Mouse (Mus musculus) forebrain, embryonic 14.5 days (tissue): ENCODE measurements around the gene Sass6. TPM values are rescaled to one million over a fixed set of nuclear protein-coding genes. Genes with fewer than 3 reads are reported as not detected.

ENCODE experiments used
- ATAC-seq: fragments of 200-750 bp; cut with Nextera tagmentation; 2 replicates; pipeline ENCODE4 v1.8.0; 2017; ENCODE audit warnings: mild to moderate bottlenecking, moderate library complexity
- DNase-seq: peaks from one replicate; pipeline ENCODE4 v3.0.0-alpha.2; 2015; ENCODE audit warnings: low spot score
- H3K27ac ChIP-seq: fragments of 300-500 bp; sonication (generic); 2 replicates; pipeline ENCODE4 v1.5.1; 2014; ENCODE audit warnings: low read depth, mild to moderate bottlenecking, control low read depth, low read length, moderate library complexity
- H3K27me3 ChIP-seq: fragments of 300-500 bp; sonication (generic); replicated peaks from 2 replicates; pipeline ENCODE4 v1.6.1; 2014; ENCODE audit warnings: low read length, control low read depth, mixed read lengths; ENCODE audit not compliant: control insufficient read depth, insufficient read depth
- H3K36me3 ChIP-seq: fragments of 300-500 bp; sonication (generic); 2 replicates; pipeline ENCODE4 v1.6.1; 2014; ENCODE audit warnings: low read length, control low read depth; ENCODE audit not compliant: control insufficient read depth, insufficient read depth
- H3K4me1 ChIP-seq: fragments of 300-500 bp; sonication (generic); 2 replicates; pipeline ENCODE4 v1.6.1; 2014; ENCODE audit warnings: antibody characterized with exemption, low read length, control low read depth; ENCODE audit not compliant: control insufficient read depth, insufficient read depth
- H3K4me2 ChIP-seq: fragments of 300-500 bp; sonication (generic); 2 replicates; pipeline ENCODE4 v1.6.1; 2014; ENCODE audit warnings: mild to moderate bottlenecking, control low read depth, low read length
- H3K4me3 ChIP-seq: fragments of 300-500 bp; sonication (generic); 2 replicates; pipeline ENCODE4 v1.5.1; 2014; ENCODE audit warnings: low read depth, low read length, control low read depth
- H3K9ac ChIP-seq: fragments of 300-500 bp; sonication (generic); 2 replicates; pipeline ENCODE4 v1.6.1; 2014; ENCODE audit warnings: mild to moderate bottlenecking, low read length, control low read depth, moderate library complexity
- H3K9me3 ChIP-seq: fragments of 300-500 bp; sonication (generic); replicated peaks from 2 replicates; pipeline ENCODE4 v1.6.1; 2016; ENCODE audit warnings: low read length, control low read depth, mixed read lengths; ENCODE audit not compliant: control insufficient read depth
- WGBS: fragments of 180-500 bp; shearing (Covaris S2); extraction: QIAGEN DNeasy Blood & Tissue Kit; methylation state at CpG from one replicate; pipeline ENCODE4 v1.1.7; 2014; 5-methylcytosine and 5-hydroxymethylcytosine counted together
- polyA plus RNA-seq: library from polyadenylated mRNA; unstranded; fragments of >200 nt; fragmentation: Nextera tagmentation; extraction: Ambion mirVana; gene quantifications from 2 replicates; pipeline ENCODE4 v1.2.1, GENCODE M21; 2014

The Sass6 gene
- polyA plus RNA-seq, 1 experiment from 2014 or later: 15.0 TPM

- H3K4me1 ChIP-seq: no peaks in the 10 kb centered on the region
- H3K4me2 ChIP-seq: no peak overlapping the region
- 89% methylated on average over 9 of the region's 9 CpGs for WGBS
- H3K36me3 ChIP-seq: peaks cover 85% of the 10 kb centered on the region
- no peak overlapping the region for H3K9ac ChIP-seq
- H3K27ac ChIP-seq: no peak overlapping the region
- no peaks in the 10 kb centered on the region for H3K27me3 ChIP-seq
- ATAC-seq: no peak
- H3K9me3 ChIP-seq: no peaks in the 10 kb centered on the region
- no peak overlapping the region for H3K4me3 ChIP-seq
- no peak for DNase-seq
Observed at GRCm38 (mm10) chr3:116637693-116638476, 43.1 kb downstream of the Sass6 start.

GRCm38 (mm10) chr3:116638572-116638971, 43.8 kb downstream of the Sass6 start:
- WGBS: 93% methylated on average over 7 of the region's 7 CpGs
- ATAC-seq: no peak

GRCm38 (mm10) chr3:116640024-116640423, 45.2 kb downstream of the Sass6 start:
- H3K27ac ChIP-seq: no peak overlapping the region
- no peak for DNase-seq
- H3K9ac ChIP-seq: no peak overlapping the region
- 75% methylated on average over 1 of the region's 1 CpGs for WGBS
- H3K4me3 ChIP-seq: no peak overlapping the region
- H3K27me3 ChIP-seq: no peaks in the 10 kb centered on the region
- peaks cover 82% of the 10 kb centered on the region for H3K36me3 ChIP-seq
- no peaks in the 10 kb centered on the region for H3K4me1 ChIP-seq
- H3K9me3 ChIP-seq: no peaks in the 10 kb centered on the region
- H3K4me2 ChIP-seq: no peak overlapping the region
- ATAC-seq: no peak

More at GRCm38 (mm10) chr3:116638572-116638971, 43.8 kb downstream of the Sass6 start:
- no peaks in the 10 kb centered on the region for H3K9me3 ChIP-seq
- H3K9ac ChIP-seq: no peak overlapping the region
- no peak for DNase-seq
- no peaks in the 10 kb centered on the region for H3K27me3 ChIP-seq
- no peak overlapping the region for H3K4me3 ChIP-seq
- H3K27ac ChIP-seq: no peak overlapping the region
- H3K4me1 ChIP-seq: no peaks in the 10 kb centered on the region
- H3K4me2 ChIP-seq: no peak overlapping the region
- peaks cover 85% of the 10 kb centered on the region for H3K36me3 ChIP-seq

GRCm38 (mm10) chr3:116641811-116642371, 47.1 kb downstream of the Sass6 start:
- ATAC-seq (no peak), DNase-seq (no peak)
- H3K4me1 ChIP-seq: no peaks in the 10 kb centered on the region
- H3K4me2 ChIP-seq: no peak overlapping the region
- no peaks in the 10 kb centered on the region for H3K27me3 ChIP-seq
- H3K9me3 ChIP-seq: no peaks in the 10 kb centered on the region
- peaks cover 86% of the 10 kb centered on the region for H3K36me3 ChIP-seq
- no peak overlapping the region for H3K9ac ChIP-seq
- no peak overlapping the region for H3K27ac ChIP-seq
- WGBS: 95% methylated on average over 6 of the region's 6 CpGs
- no peak overlapping the region for H3K4me3 ChIP-seq

GRCm38 (mm10) chr3:116642373-116642772, 47.6 kb downstream of the Sass6 start:
- ATAC-seq: no peak
- Histone ChIP-seq H3K27me3 (no peaks in the 10 kb centered on the region), H3K27ac (no peak overlapping the region), H3K4me3 (no peak overlapping the region), H3K9ac (no peak overlapping the region), H3K36me3 (peaks cover 84% of the 10 kb centered on the region), H3K4me2 (no peak overlapping the region), H3K4me1 (no peaks in the 10 kb centered on the region), H3K9me3 (no peaks in the 10 kb centered on the region)
- WGBS: 92% methylated on average over 2 of the region's 2 CpGs
- DNase-seq: no peak

GRCm38 (mm10) chr3:116646387-116646786, 51.6 kb downstream of the Sass6 start:
- Histone ChIP-seq H3K9ac (no peak overlapping the region), H3K4me1 (no peaks in the 10 kb centered on the region), H3K4me3 (no peak overlapping the region), H3K27me3 (no peaks in the 10 kb centered on the region), H3K27ac (no peak overlapping the region), H3K4me2 (no peak overlapping the region), H3K9me3 (no peaks in the 10 kb centered on the region), H3K36me3 (peaks cover 54% of the 10 kb centered on the region)
- WGBS: 96% methylated on average over 1 of the region's 1 CpGs
- no peak for ATAC-seq
- DNase-seq: no peak

GRCm38 (mm10) chr3:116648805-116649204, 54.0 kb downstream of the Sass6 start:
- Histone ChIP-seq H3K27me3 (no peaks in the 10 kb centered on the region), H3K4me3 (no peak overlapping the region)
- no peak for ATAC-seq

GRCm38 (mm10) chr3:116650698-116651097, 55.9 kb downstream of the Sass6 start:
- Histone ChIP-seq H3K4me3 (no peak overlapping the region), H3K4me1 (peaks cover 5% of the 10 kb centered on the region; the same call in 1 of the 2 replicates), H3K27ac (no peak overlapping the region), H3K27me3 (no peaks in the 10 kb centered on the region), H3K9me3 (no peaks in the 10 kb centered on the region), H3K4me2 (no peak overlapping the region), H3K36me3 (peaks cover 18% of the 10 kb centered on the region), H3K9ac (no peak overlapping the region)
- WGBS: 96% methylated on average over 9 of the region's 9 CpGs
- no peak for DNase-seq
- no peak for ATAC-seq

More at GRCm38 (mm10) chr3:116648805-116649204, 54.0 kb downstream of the Sass6 start:
- Histone ChIP-seq H3K4me1 (peaks cover 5% of the 10 kb centered on the region; the same call in 1 of the 2 replicates), H3K9ac (no peak overlapping the region), H3K4me2 (no peak overlapping the region), H3K27ac (no peak overlapping the region), H3K9me3 (no peaks in the 10 kb centered on the region), H3K36me3 (peaks cover 34% of the 10 kb centered on the region)
- WGBS: 96% methylated on average over 7 of the region's 7 CpGs
- DNase-seq: no peak

GRCm38 (mm10) chr3:116652033-116652446, 57.3 kb downstream of the Sass6 start:
- 57% methylated on average over 3 of the region's 3 CpGs for WGBS
- Histone ChIP-seq H3K27me3 (no peaks in the 10 kb centered on the region), H3K9ac (no peak overlapping the region), H3K4me3 (no peak overlapping the region), H3K36me3 (peaks cover 7% of the 10 kb centered on the region), H3K4me2 (no peak overlapping the region), H3K27ac (no peak overlapping the region), H3K9me3 (no peaks in the 10 kb centered on the region), H3K4me1 (peaks cover 5% of the 10 kb centered on the region; the same call in 1 of the 2 replicates)
- ATAC-seq (peak; percentile 58), DNase-seq (peak; percentile 23)
